Mouse (Mus musculus) cerebellum, postnatal 4 days (tissue): ENCODE data around the gene Dcun1d4.
"Not testable (repeated sequence)": the region's sequence is repeated elsewhere in the genome, so short reads cannot be mapped to it uniquely, and the experiment has no call there.

Experiments
- DNase-seq, 2 experiments: peaks; one replicate each; pipeline ENCODE4 v3.0.0; 2022; ENCODE audit warnings: low spot score in 2 of 2, mixed read lengths in 1 of 2

Gene Dcun1d4

DNA sequence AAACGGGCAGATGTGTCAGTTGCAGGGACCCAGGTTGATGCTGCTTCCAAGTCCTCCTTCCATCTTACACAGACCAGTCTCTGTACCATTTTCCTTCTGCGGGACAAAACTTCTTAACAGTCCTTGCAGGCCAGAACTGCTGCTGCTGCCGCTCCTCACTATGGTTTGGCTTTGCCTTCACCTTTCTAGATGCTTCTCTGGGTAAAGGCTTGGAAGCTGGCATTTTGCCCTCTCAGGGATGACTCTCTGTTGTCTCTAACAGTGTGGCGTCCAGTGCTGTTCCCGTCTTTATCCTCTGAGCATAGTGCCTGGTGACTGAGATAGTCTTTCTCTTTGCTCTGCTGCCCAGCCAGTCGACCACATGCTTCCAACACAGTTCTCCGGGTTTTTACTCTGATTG, 66.5 kb downstream of the Dcun1d4 start:
- DNase-seq = no peak

DNA sequence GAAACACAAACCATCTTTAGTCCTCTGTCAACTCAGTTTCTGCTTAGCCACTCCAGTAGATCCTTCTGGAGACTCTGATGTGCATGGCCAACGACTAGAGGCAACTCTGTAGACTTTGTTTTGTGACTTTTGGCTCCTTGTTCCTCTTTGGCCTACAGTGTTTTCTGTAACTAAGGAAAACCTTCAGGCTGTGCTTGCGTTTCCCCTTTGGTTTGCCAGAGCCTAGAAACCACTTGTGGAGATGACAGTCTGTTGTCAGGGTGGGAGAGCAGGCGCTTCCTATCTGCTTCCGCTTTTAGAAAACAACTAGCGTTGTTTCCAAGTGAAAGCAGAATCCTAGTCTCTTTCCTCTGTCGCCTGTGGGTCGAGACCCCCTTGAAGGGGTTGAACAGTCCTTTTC, 67.4 kb downstream of the Dcun1d4 start:
- DNase-seq = no peak

DNA sequence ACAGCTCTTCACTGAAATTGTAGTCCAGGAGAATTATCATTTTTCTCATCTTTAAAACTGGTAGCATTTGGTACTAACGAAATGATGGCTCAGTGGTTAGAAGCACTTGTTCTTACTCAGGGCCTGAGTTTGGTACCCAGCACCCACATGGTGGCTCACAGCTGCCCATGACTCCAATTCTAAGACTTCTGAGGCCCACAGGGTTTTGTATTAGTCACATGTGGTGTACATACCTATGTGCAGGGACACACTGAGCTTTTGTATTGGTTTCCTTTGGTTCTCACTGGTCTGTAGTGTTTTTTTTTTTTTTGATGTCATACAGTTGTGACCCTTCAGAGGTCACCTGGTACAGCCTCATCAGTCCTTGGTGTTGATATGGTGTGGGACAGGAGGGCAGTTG, 68.0 kb downstream of the Dcun1d4 start:
- no peak for DNase-seq

DNA sequence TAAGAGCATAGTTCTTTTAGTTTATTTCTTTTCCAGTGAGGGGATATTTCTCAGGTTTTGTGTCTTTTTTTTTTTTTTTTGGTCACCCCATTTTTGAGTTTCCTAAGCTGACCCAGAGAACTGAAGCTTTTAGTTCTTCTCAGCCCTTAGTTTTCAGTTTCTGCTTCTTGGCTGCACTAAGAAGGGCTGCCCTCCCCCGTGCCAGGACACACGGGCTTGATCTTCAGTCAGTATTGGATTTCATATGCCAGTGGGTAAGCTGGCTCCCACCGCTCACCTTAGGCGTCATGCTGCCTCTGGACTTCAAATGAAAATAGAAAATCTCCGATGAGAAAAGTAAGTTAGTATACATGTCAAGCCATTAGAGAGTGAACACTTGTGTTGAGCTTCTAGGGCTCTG, 71.0 kb downstream of the Dcun1d4 start:
- DNase-seq = no peak

GRCm38 (mm10) chr5:73553903-73554302, 73.1 kb downstream of the Dcun1d4 start:
- no peak for DNase-seq

- DNase-seq = no peak
Measured at GRCm38 (mm10) chr5:73555096-73555852, 74.5 kb downstream of the Dcun1d4 start.

GRCm38 (mm10) chr5:73556733-73557425, 76.1 kb downstream of the Dcun1d4 start:
- DNase-seq = no peak

GRCm38 (mm10) chr5:73558756-73559155, 78.0 kb downstream of the Dcun1d4 start:
- no peak for DNase-seq

DNA sequence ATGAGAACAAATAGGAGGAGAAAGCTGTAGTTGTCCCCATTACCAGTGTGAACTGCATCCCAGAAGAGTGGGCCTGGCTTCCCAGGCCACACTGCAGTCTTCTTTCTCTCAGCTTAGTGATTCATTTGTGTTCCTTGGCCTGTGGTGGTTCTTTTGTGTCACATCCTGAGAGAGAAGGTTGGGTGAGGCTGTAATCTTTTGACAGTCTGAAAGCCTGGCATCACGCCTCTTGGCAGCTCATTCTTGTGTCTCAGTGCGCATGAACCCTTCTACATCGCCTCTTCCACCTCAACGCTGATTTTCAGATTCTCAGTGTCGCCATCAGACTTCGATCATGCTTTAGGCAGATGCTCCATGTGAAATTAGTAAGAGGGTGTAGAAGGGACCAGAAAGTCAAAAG, 83.2 kb downstream of the Dcun1d4 start:
- DNase-seq = peak in 1 of 2 experiments; percentile 38

GRCm38 (mm10) chr5:73566119-73566518, 85.3 kb downstream of the Dcun1d4 start:
- no peak for DNase-seq

- no peak for DNase-seq
Measured at GRCm38 (mm10) chr5:73566892-73567291, 86.1 kb downstream of the Dcun1d4 start.

DNA sequence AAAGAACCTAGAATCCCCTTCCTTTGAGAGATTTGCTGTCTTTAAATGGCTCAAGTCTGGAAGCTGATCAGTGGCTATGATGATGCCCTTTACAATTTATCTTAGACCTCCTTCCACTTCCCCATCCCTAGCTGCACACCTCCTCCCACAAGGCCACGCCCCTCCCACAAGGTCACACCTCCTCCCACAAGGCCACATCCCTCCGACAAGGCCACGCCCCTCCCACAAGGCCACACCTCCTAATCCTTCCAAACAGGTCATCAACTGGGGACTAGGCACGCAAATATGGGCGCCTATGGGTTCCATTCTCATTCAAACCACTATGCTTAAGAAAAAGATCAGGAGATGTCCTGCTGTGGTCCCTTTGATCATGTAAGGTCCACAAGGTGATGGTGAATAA, 88.4 kb downstream of the Dcun1d4 start:
- no peak for DNase-seq

DNA sequence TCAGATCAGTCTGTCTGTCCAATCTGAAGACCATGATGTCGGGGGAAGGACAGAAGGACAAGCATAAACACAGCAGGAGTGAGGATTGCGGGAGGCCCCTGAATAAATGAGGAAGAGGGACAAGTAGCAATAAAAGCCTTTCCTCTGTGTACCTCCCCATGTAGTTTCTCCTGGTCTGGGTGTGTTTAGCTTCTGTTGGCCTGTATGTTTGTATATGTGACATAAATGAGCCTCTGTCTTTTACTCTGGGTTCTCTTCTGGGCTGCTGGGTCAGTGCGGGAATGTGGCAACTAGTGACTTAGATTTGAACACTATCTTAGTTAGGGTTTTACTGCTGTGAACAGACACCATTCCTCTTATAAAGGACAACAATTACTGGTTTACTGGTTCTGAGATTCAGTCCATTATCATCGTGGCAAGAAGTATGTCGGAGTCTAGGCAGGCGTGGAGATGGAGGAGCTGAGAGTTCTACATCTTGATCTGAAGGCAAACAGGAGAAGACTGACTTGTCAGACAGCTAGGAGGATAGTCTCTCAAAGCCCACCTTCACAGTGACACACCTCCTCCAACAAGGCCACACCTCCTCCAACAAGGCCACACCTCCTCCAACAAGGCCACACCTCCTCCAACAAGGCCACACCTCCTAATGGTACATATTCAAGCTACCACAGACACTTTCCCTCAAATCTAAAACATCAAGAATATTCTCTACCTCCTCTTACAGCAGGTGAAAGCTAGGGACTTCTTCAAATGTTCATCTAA, 90.8 kb downstream of the Dcun1d4 start:
- DNase-seq = no peak

- no peak for DNase-seq
Measured at GRCm38 (mm10) chr5:73572846-73573245, 92.0 kb downstream of the Dcun1d4 start.

- no peak for DNase-seq
Measured at GRCm38 (mm10) chr5:73573789-73574188, 93.0 kb downstream of the Dcun1d4 start.

GRCm38 (mm10) chr5:73574616-73575015, 93.8 kb downstream of the Dcun1d4 start:
- no peak for DNase-seq

DNA sequence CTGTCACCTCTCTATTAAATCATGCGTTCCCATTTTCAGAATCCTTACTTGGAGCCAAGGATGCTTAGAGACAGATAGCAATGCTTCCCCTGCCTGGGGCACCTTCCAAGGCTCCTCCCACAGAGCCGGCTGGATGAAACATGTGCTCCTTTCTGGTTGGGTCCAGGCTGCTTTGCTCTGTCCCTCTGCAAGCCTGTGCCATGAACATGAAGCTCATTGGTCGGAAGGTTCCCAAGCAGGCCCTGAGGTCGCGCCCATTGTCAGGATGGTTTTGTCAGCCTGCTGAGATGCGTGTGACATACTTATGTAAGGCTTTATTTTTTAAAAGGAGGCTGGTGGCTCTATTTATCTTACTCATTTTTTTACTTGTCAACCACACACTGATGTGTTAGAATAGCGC, 95.9 kb downstream of the Dcun1d4 start:
- no peak for DNase-seq

GRCm38 (mm10) chr5:73578131-73578530, 97.3 kb downstream of the Dcun1d4 start:
- no peak for DNase-seq

DNA sequence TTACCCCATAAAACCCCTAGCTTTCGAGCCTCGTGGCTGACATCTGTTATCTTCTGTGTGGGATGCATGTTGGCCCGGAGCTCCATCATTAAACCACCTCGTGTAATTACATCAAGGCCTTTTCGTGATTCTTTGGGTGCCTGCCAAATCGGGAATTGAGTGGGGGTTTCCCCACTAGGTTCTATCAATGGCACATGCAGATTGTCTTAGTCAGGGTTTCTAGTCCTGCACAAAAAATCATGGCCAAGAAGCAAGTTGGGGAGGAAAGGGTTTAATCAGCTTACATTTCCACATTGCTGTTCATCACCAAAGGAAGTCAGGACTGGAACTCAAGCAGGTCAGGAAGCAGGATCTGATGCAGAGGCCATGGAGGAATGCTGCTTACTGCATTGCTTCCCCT, 103.2 kb downstream of the Dcun1d4 start:
- DNase-seq = not testable (repeated sequence)

- DNase-seq = no peak
Measured at GRCm38 (mm10) chr5:73585212-73586115, 104.7 kb downstream of the Dcun1d4 start.

GRCm38 (mm10) chr5:73586597-73586996, 105.8 kb downstream of the Dcun1d4 start:
- DNase-seq = no peak

DNA sequence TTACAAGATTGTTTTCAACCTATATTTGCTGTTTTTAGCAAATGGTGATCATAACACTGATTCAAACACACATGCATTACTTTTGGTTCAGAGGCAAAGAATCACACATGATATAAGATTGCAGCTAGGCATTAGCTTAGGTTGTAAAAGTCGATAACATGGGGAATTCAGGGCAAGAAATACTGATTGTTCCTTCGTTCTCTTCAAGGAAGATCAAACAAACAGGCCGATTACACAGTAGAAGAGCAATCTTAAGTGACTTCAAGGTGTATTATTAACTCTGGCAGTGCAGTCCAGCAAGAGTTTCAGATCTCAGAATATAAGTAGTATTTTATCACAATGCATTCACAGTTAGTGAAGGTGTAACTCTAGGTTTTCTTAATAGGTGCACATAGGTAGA, 106.3 kb downstream of the Dcun1d4 start:
- no peak for DNase-seq
